Mouse (Mus musculus): ENCODE data around the gene Stard9.

DNA sequence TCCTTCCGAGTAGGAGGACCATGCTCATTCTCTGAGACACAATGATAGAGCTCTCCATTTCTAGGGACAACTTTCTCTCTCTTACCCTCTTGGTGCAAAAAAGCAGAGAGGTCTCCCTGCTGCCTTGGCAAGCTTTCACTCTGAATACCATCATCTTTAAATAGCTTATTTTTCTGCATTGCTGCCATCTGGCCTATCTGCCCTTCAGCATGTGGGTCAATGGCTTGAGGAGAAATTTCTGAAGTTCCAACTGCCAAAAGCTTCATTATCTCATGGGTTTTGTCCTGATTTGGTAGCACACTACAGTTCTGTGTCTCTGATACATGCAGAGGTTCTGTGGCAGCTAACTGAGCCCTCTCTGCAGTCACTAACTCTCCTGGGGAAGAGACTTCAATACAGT, 116.6 kb downstream of the Stard9 start:
- TF ChIP-seq CTCF (conservative IDR thresholded peaks at IDR 0.05 in 1 of 2, IDR thresholded peaks at IDR 0.05 in 1 of 2; ENCODE audit: low read depth in 2 of 2, low read length in 2 of 2) (no peak), MYC (IDR thresholded peaks at IDR 0.05; ENCODE audit: low read depth, low read length) (no peak), POLR2A (IDR thresholded peaks at IDR 0.05; ENCODE audit: low read depth, low read length) (no peak), JUND (conservative IDR thresholded peaks at IDR 0.05; ENCODE audit: low read depth, low read length) (no peak), MAX (IDR thresholded peaks at IDR 0.05; ENCODE audit: low read length) (no peak), HCFC1 (IDR thresholded peaks at IDR 0.05; ENCODE audit: low read depth, low read length) (no peak), MAFK (IDR thresholded peaks at IDR 0.05; ENCODE audit: insufficient replicate concordance, low read length) (no peak), MXI1 (IDR thresholded peaks at IDR 0.05; ENCODE audit: low read depth, low read length) (no peak), UBTF (IDR thresholded peaks at IDR 0.05; ENCODE audit: low read depth, low read length) (no peak), MEF2A (IDR thresholded peaks at IDR 0.05; ENCODE audit: borderline replicate concordance, low read depth, low read length) (no peak), EP300 (IDR thresholded peaks at IDR 0.05; ENCODE audit: low read length) (no peak), CHD2 (IDR thresholded peaks at IDR 0.05; ENCODE audit: low read length) (no peak), GABPA (IDR thresholded peaks at IDR 0.05; ENCODE audit: insufficient replicate concordance, low read depth, low read length) (no peak)
